Mouse (Mus musculus) adrenal gland, postnatal 25 days (tissue): Measurements from ENCODE around the gene Dnm1. TPM values are rescaled to one million over a fixed set of nuclear protein-coding genes. Genes with fewer than 3 reads are reported as not detected.

Source experiments
- DNase-seq: peaks from one replicate; pipeline ENCODE4 v3.0.0; 2021; ENCODE audit warnings: mixed read lengths
- total RNA-seq: library from RNA; stranded (reverse); gene quantifications from 2 replicates; pipeline ENCODE4 v1.2.3, GENCODE M21; 2021

Dnm1 gene
- total RNA-seq, 1 experiment from 2014 or later = 20.4 TPM

DNA sequence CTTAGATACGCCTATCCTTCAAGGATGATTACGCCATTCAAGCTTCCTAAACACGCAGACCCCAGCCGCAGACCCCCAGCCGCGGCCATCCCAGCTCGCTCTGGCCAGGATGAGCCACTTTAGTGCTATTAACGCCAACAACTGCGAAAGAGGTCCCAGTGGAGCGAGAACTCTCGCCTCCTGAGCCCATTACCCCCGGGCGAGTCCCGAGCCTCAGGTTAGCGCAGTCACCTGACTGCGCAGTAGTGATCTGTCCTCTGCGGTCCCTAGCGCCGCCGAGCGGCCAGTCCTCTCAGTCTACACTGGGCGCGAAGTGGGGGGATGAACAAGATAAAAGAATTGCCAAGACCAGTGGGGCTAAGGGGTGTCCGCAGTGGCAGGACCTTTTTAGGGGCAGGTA lies 8.3 kb upstream of the Dnm1 start:
- DNase-seq = peak; percentile 71

DNA sequence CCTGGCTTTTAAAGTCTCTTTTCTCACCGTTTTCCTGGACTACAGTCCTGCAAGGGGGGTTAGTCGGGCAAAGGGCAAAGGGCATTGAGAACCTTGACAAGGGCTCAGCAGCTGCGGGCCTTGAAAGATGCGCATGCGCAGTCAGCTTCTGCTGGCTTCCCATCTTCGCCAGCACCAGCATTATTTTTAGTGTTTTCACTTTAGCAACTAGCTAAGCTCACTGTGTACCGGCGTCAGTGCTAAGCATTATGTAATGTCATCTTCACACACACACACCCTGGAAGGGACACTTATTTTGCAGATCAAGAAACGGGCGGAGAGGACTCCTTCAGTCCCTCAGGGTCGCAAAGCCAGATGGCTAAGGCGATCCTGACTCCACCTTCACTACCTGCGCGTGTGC lies 7.6 kb upstream of the Dnm1 start:
- DNase-seq = peak; percentile 75

DNA sequence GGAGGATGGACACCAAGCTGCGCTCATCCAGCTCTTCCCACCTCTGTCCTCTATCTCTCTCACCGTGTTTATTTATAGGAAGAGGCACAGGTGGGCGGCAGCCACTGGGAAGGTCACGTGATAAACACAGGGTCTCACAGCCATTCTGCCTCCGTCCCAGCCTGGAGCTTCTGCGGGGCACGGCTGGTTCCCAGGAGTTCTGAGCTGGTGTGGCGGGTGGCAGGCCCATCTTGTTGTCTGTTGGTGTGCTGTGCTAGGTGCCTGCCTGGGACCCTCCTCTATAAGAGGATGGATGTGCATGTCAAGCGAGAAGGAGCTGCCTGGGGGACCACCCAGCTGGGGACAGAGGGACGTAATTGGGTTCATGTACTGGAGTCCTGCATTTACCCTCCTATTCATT lies 5.2 kb upstream of the Dnm1 start:
- no peak for DNase-seq

DNA sequence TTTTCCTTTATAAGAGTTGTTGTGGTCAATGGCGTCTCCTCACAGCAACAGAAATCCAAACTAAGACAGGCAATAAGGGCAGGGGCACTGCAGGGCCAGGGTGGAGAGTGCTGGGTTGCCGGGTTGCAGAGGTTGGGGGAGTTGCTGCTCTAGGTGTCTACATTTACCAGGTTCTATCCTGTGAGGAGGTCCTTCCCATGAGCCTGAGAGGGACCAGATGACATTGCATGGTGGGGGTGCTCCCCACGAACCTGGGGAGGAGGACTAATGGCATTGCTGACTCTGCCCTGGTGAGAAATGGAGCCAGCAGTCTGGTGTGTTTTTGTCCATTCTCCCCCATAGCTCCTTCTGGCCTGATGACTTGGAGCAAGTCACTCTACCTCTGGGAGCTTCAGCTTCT lies 4.6 kb upstream of the Dnm1 start:
- DNase-seq = no peak

- DNase-seq = no peak
These were observed 3.1 kb upstream of the Dnm1 start for GRCm38 (mm10) chr2:32356216-32356615.

DNA sequence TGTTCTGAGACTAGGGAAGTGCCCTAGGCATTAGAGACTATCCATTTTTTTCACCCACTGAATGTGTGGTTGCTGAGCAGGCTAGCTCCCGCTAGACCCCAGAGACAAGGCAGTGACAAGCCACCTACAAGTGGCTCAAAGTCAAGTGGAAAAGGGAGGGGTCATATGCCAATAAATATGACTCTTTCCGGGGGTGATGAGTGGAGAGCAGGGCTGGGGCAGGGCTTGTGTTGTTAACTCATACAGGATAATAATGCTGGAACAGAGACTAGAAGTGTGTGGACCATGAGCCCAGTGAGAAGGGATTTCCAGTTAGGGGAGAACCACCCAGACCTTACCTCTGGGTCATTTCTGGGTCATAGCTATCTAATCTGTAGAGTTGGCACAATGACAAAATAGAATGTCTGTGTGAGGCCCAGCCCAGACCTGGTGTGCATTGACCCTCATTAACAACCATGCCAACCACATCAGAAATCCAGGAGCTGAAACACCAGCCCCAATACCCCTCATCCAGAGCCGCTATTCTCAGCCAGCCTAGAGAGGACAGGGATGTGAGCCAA lies 1.3 kb upstream of the Dnm1 start:
- no peak for DNase-seq

DNA sequence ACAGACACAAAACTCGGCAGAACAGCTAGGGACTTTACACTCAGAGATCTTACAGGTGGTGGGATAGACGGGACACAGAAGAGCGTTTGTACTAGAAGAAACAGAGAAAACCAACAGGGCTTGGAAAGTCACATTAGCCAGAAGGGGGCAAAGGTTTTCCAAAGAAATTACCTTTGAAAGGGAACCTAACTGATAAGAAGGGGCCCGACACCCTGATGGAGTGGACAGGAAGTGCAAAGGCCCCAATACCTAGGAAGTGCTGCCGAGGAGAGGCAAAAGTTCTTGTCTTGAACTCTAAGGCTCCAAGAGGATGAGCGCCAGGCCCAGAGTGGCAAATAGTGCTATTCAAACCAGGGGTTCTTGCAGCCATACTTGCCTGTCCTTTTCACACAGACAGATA lies 698 bp upstream of the Dnm1 start:
- DNase-seq = no peak

DNA sequence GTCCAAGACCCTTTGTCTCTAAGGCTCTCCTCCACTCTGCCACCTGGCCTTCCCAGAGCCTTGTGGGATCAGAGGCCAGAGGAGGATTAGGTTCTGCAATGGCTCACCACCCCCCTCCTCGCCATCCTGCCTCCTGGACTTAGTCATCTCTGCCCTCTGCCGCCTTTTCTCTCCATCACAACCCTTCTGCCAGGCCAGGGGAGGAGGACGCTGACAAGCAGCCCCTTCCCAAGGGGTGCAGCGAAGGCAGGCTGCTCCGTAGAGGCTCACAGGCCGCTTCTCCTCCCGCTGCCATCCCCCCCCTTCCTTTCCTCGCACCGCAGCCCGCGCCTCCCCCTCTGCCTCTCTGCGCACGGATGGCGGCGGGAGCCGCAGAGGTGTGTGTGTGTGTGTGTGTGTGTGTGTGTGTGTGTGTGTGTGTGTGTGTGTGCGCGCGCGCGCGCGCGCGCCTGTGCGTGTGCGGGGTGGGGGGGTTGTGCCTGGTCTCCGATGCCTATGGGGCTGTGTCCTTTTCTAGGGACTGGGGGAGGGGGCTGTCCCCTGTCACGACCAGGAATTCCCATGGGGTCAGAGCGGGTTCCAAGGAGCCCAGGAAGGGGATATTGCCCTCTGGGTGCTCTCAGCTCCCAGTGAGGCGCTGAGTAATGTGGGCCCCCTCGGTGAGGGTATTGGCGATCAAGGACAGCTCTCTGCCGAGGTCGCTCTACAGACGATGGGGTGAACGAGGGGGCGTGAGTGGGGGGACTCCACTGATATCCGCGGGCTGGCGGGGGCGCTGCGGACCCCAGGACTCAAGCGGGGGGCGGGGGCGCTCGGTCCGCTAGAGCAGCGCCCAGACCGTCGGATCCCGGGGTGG lies 759 bp downstream of the Dnm1 start, which contains the start of gene Ciz1:
Ciz1 (plus strand) TSS at position 177 of the 856 bp plus-strand sequence.
- peak; percentile 42 for DNase-seq

GRCm38 (mm10) chr2:32351471-32351961 lies 1.6 kb downstream of the Dnm1 start:
- no peak for DNase-seq

GRCm38 (mm10) chr2:32350471-32351051 lies 2.6 kb downstream of the Dnm1 start:
- DNase-seq = no peak

DNA sequence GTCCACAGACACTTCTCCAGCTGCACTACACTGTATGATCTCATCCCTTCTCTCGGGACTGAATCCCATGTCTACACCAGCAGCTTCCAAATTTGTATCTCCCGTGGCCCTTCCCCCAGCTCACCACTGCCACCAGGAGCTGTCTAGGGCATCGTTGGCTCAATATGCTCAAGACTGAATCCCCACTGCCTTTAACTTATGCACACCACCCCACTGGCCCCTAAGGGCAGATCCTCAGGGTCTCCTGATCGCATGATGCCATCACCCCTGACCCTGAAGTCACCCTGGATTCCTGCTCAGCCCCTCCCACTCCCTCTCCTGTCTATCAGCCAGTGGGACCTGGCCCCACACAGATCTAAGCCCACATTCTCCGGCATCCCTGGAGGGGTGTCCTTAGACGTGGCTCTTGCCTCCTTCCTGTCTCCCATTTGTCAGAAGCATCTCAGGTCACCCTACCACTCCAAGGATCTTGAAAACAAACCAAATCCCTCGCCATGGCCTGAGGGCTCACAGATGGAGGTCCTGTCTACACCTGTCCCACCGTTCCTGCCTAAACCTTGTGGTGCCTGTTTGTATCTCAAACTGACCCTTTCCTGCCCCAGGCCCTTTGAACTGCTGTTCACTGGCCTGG lies 3.4 kb downstream of the Dnm1 start:
- DNase-seq = no peak

GRCm38 (mm10) chr2:32348311-32348710 lies 4.8 kb downstream of the Dnm1 start:
- no peak for DNase-seq

DNA sequence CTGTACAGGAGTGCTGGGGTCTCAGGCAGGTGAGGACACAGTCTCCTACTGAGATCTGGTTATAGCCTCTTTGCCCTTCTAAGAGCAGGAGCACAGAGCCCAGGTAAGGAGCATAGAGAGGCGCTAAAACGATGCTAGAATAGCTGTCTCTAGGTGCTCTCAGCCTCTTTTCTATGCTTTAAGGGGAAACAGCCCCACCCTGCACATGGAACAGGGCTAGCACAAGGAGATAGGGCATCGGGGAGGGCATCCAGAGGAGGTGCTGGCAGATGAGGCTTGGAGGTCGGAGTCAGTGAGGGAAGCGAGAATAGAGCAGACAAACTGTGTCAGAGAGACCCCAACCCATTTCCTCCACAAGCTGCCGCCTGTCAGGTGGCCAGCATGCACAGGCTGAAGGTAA lies 6.1 kb downstream of the Dnm1 start:
- no peak for DNase-seq

- no peak for DNase-seq
These were observed 8.4 kb downstream of the Dnm1 start for GRCm38 (mm10) chr2:32344598-32345321.

DNA sequence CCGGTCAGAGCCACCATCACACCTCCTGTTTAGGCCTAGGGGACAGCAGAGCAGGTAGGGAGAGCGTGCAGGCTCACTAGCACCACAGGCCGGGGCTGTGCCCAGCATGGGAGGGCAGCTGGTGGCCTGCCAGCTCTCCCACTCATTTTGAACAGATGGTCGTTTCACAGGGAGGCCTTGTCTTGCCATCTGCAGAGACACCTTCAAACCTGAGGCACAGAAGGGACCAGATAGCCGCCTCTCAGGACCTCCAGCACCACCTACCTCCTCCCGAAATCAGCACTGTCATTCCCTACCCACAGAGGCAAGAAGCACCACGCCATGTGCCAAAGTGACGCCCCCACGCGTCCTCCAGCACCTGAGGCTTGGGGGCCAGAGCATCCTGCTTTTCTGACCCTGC lies 9.1 kb downstream of the Dnm1 start:
- no peak for DNase-seq

DNA sequence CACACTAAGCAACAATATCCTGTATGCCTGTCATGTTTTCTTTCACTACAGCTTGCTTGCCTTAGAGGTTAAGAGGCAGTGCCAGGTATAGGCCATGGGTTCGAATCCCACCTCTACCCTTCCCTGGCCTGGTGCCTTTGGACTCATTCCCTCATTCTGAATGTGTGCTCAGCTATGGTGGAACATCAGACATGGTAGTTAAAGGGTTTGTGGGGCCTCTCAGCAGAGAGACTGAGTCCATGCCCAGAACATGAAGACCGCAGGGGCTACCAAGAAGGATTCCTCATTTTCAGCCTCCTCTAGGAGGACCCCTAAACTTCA lies 9.8 kb downstream of the Dnm1 start:
- DNase-seq = no peak

DNA sequence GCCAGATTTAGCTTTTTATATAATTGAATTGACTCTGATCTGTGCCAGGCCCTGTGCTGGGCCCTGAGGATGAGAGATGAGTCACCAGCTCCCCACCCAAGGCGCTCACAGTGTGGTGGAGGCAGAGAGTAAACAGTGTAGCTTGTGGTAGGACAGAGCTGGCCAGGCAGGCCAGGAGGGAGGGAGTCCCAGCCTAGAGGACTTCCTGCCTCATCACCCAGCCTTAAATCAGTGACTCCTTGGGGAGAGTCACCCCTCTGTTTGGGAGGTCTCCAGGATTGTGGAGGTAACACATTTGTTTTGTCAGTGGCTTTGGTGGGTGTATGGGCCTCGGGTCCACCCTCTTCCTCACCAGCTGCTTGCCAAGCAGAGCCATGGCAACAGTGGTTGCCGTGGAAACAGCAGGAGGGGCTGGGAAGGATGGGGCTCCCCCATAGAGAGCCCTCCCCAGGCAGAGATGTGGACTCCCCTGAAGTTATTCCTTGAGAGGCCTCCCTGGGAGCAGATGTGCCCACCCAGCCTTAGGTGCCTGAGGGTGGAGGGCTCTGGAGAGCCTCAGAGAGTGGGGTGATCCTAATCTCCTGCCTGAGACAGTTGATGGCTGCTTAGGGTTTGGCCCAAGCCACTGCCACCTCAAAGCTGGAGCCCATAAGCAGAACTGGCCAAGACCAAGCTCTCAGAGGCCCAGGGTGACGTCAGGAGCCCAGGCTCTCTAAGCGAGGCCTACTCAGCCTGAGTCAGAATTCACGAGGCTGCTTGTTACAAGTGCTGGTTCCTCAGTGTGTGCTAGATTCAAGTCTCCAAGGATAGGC lies 10.4 kb downstream of the Dnm1 start:
- DNase-seq = no peak

- DNase-seq = no peak
These were observed 11.1 kb downstream of the Dnm1 start for GRCm38 (mm10) chr2:32342039-32342438.

- DNase-seq = no peak
These were observed 11.6 kb downstream of the Dnm1 start for GRCm38 (mm10) chr2:32341634-32341939.

DNA sequence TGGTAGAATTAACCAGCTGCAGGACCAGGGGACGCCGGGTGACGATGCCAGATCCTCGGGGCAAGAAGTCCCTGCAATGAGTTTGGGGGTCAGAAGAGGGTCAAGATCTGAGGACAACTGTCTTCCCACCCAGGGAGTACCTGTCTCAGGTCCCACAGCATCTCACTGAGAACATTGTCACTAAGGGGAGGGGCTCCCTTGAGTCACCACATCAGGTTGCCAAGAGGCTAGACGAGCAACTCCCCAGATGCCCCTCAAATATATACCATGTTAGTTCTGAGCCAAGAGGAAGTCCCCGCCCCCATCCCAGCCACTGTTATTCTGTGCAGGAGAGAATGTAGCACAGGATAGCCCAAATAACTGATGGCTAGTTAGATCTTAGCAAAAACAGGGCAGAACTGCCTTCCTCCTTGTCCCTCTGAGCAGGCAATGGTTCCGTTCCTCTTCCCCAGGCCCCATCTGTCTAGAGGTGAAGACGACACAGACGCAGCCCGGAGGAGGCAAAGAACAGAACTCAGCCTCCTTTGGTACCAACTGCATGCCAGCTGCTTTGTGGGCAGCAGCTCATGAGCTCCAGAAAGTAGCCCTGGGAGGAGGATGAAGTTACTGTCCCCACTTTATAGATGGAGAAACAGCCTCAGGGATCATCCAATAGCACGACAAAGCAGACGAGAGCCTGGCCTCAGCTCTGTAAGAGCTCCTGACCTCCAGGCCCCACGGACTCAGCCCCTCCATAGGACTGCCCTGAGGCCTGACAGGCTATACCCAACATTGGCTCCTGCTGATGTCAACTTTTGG lies 12.1 kb downstream of the Dnm1 start:
- DNase-seq = no peak
